Mouse (Mus musculus) limb, embryonic 11.5 days (tissue): ENCODE measurements at regions not wholly inside any gene's neighbourhood (a gene's known extent, or its start where the extent isn't known, plus 50 kb on each side); places are given as distances from the start of the nearest gene placed in this dataset.
A peak's percentile ranks its signal among the peaks of the same experiment; 100 is the strongest.

Experiments
- ATAC-seq: fragments of 200-750 bp; cut with Nextera tagmentation; 2 replicates; pipeline ENCODE4 v1.8.0; 2017; ENCODE audit warnings: low read depth; ENCODE audit not compliant: insufficient number of reproducible peaks, low FRiP score, low TSS enrichment
- DNase-seq: peaks from one replicate; pipeline ENCODE4 v3.0.0-alpha.2; 2015; ENCODE audit warnings: low spot score
- H3K27ac ChIP-seq: fragments of 300-500 bp; sonication (generic); replicated peaks from 2 replicates; pipeline ENCODE4 v1.5.1; 2014; ENCODE audit warnings: low read depth, mild to moderate bottlenecking, low read length
- H3K27me3 ChIP-seq: fragments of 300-500 bp; sonication (generic); 2 replicates; pipeline ENCODE4 v1.6.1; 2014; ENCODE audit warnings: mild to moderate bottlenecking, low read length, mixed read lengths; ENCODE audit not compliant: control insufficient read depth, insufficient read depth
- H3K36me3 ChIP-seq: fragments of 300-500 bp; sonication (generic); 2 replicates; pipeline ENCODE4 v1.6.1; 2014; ENCODE audit warnings: mild to moderate bottlenecking, low read length, moderate library complexity, mixed read lengths; ENCODE audit not compliant: control insufficient read depth, insufficient read depth
- H3K4me1 ChIP-seq: fragments of 300-500 bp; sonication (generic); 2 replicates; pipeline ENCODE4 v1.6.1; 2014; ENCODE audit warnings: low read length, mixed read lengths; ENCODE audit not compliant: control insufficient read depth, insufficient read depth
- H3K4me2 ChIP-seq: fragments of 300-500 bp; sonication (generic); 2 replicates; pipeline ENCODE4 v1.6.1; 2014; ENCODE audit warnings: low read depth, mild to moderate bottlenecking, moderate library complexity; ENCODE audit not compliant: severe bottlenecking
- H3K4me3 ChIP-seq: fragments of 300-500 bp; sonication (generic); 2 replicates; pipeline ENCODE4 v1.5.1; 2014; ENCODE audit warnings: low read depth, low read length
- H3K9ac ChIP-seq: fragments of 300-500 bp; sonication (generic); 2 replicates; pipeline ENCODE4 v1.6.1; 2014; ENCODE audit warnings: mild to moderate bottlenecking, low read length
- H3K9me3 ChIP-seq: fragments of 300-500 bp; sonication (generic); 2 replicates; pipeline ENCODE4 v1.6.1; 2016; ENCODE audit warnings: low read length; ENCODE audit not compliant: control insufficient read depth
- WGBS: fragments of 180-500 bp; shearing (Covaris S2); extraction: QIAGEN DNeasy Blood & Tissue Kit; methylation state at CpG from one replicate; pipeline ENCODE4 v1.1.7; 2014; 5-methylcytosine and 5-hydroxymethylcytosine counted together

DNA sequence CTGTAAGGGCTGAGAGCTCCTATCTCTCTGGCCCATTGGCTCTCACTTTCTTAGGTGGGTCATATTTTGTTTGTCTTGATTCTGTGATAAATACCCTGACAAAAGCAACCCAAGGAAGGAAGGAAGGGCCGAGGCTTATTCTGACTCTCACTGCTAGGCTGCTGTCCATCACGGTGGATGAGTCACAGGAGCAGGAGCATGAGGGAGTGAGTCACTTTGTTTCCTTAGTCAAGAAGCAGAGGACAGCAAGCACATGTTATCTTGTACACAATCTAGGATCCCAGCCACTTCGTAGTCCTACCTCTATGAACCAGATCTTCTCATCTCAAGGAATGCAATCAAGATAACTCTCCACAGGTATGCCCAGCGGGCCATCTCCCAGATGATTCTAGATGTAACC lies 69.9 kb downstream of the Atp6v1g3 start:
- no peaks in the 10 kb centered on the region for H3K9me3 ChIP-seq
- no peak for ATAC-seq
- no peaks in the 10 kb centered on the region; the same call in 1 of the 2 replicates for H3K4me1 ChIP-seq
- H3K27ac ChIP-seq: no peak overlapping the region
- no peak overlapping the region for H3K9ac ChIP-seq
- no peak overlapping the region for H3K4me3 ChIP-seq
- DNase-seq: no peak
- no peaks in the 10 kb centered on the region for H3K36me3 ChIP-seq
- WGBS: 90% methylated on average over 4 of the region's 4 CpGs
- H3K27me3 ChIP-seq: no peaks in the 10 kb centered on the region
- no peak overlapping the region for H3K4me2 ChIP-seq

DNA sequence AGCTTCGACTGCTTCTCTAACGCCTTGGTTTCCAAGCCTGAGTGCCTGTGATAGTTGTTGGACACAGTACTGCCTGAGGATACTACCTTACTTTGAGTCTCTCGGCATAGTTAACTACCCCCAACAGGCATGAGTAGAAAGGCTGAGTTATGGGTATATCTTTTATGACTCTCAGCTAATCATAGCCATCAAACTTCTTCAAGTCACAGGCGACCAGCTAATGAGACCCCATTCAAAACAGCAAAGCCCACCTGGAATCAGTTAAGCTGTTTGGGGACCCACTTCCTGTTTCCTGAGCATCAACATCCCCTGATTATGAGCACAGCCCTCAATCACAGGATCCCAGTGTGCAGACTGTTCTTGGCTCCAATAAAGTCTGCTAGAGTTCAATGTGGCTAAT lies 71.4 kb downstream of the Atp6v1g3 start:
- WGBS: 13% methylated on average over 4 of the region's 4 CpGs
- H3K9ac ChIP-seq: no peak overlapping the region
- H3K36me3 ChIP-seq: no peaks in the 10 kb centered on the region
- no peaks in the 10 kb centered on the region for H3K27me3 ChIP-seq
- no peak overlapping the region for H3K4me2 ChIP-seq
- H3K4me1 ChIP-seq: no peaks in the 10 kb centered on the region; the same call in 1 of the 2 replicates
- DNase-seq (peak; percentile 75), ATAC-seq (peak; percentile 86)
- no peaks in the 10 kb centered on the region for H3K9me3 ChIP-seq
- H3K4me3 ChIP-seq: no peak overlapping the region
- no peak overlapping the region for H3K27ac ChIP-seq

DNA sequence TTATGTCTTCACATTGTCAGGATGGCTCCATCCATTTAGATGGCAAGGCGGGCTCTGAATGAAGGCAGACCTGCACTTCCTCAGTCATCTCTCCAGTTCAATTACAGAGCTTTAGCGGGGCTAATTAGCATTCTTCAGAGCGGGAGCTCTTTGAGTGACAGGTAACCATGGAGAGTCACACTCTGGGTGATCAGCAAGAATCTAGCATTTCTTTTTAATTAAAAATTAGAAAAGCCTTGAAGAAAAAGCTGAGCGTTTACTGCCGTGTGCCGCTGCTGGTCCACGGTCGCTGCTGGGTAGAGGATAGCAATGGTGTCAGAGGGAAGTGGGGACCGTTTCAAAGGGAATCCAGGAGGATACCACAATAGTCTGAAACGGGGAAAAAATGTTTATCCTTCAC lies 72.5 kb downstream of the Atp6v1g3 start:
- H3K4me2 ChIP-seq: no peak overlapping the region
- DNase-seq: no peak
- no peaks in the 10 kb centered on the region for H3K27me3 ChIP-seq
- H3K36me3 ChIP-seq: no peaks in the 10 kb centered on the region
- ATAC-seq: no peak
- H3K9ac ChIP-seq: no peak overlapping the region
- no peaks in the 10 kb centered on the region for H3K9me3 ChIP-seq
- WGBS: 23% methylated on average over 10 of the region's 10 CpGs
- H3K4me3 ChIP-seq: no peak overlapping the region
- H3K27ac ChIP-seq: peak overlapping the region; percentile 24; the same call in 1 of the 2 replicates
- no peaks in the 10 kb centered on the region; the same call in 1 of the 2 replicates for H3K4me1 ChIP-seq

DNA sequence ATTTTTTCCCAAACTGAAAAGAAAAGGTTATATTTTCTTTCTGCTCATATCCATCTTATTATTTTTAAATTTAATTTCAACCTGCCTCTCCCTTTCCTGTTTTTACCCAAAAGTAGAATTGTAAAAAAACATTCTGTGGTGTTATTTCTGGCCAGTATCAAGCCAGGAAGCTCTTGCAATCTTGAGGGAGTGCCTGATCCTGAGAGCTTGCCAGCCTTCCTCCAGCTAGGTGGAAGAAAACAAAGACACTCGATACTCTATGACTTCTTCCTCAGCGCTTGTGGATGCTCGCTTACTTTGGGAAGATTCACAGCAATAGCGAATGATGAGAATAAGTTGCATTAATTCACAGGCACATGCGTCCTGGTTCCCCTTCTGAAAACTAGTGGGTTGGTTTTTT lies 73.4 kb downstream of the Atp6v1g3 start:
- WGBS: 77% methylated on average over 5 of the region's 5 CpGs

DNA sequence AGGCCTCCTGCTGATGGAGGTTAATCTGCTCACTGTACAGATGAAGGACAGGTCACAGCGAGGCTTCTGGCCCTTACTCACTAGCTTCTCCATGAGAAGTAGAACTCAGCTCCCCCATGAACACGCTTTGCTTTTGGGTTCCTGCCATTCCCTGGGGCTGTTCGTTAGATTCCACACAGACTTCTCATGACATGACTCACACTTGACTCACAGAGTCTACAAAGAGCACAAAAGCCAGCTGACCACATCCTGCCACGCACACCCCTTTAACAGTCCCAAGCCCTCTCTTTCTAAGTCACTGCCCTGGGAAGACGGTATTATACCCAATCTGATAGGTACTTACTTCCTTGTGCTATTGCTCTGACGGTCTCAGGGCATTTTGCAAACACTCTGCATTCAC lies 74.9 kb downstream of the Atp6v1g3 start:
- Histone ChIP-seq H3K36me3 (no peaks in the 10 kb centered on the region), H3K4me1 (no peaks in the 10 kb centered on the region; the same call in 1 of the 2 replicates), H3K4me2 (no peak overlapping the region), H3K27ac (no peak overlapping the region), H3K9ac (no peak overlapping the region), H3K27me3 (no peaks in the 10 kb centered on the region), H3K9me3 (no peaks in the 10 kb centered on the region), H3K4me3 (no peak overlapping the region)
- ATAC-seq: no peak
- no peak for DNase-seq
- WGBS: 64% methylated on average over 6 of the region's 6 CpGs

More for the DNA sequence above, 73.4 kb downstream of the Atp6v1g3 start:
- Histone ChIP-seq H3K4me2 (no peak overlapping the region), H3K4me3 (no peak overlapping the region), H3K36me3 (no peaks in the 10 kb centered on the region), H3K27me3 (no peaks in the 10 kb centered on the region), H3K27ac (no peak overlapping the region), H3K4me1 (no peaks in the 10 kb centered on the region; the same call in 1 of the 2 replicates), H3K9me3 (no peaks in the 10 kb centered on the region), H3K9ac (no peak overlapping the region)
- no peak for ATAC-seq
- no peak for DNase-seq

DNA sequence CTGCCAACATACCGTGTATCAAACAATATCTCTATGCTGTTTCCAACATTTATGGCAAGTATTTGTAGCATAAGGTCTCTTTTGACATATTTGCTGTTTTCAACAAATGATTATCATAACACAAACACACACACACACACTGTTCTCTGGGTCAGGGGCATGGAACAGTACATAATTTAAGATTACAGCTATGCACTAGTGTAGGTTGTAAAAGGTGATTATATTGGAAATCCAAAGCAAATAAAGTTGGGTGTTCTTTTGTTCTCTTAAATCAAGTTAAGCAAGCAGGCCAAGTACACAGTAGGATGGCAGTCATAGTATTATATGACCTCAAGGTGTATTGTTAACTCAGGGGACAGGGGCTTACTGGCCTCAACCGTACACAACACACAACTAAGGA lies 75.6 kb downstream of the Atp6v1g3 start:
- WGBS: 82% methylated on average over 2 of the region's 2 CpGs
- no peak overlapping the region for H3K9ac ChIP-seq
- no peak overlapping the region for H3K4me3 ChIP-seq
- DNase-seq (no peak), ATAC-seq (no peak)
- H3K4me1 ChIP-seq: no peaks in the 10 kb centered on the region; the same call in 1 of the 2 replicates
- H3K4me2 ChIP-seq: no peak overlapping the region
- no peaks in the 10 kb centered on the region for H3K36me3 ChIP-seq
- H3K9me3 ChIP-seq: no peaks in the 10 kb centered on the region
- H3K27me3 ChIP-seq: no peaks in the 10 kb centered on the region
- no peak overlapping the region for H3K27ac ChIP-seq

DNA sequence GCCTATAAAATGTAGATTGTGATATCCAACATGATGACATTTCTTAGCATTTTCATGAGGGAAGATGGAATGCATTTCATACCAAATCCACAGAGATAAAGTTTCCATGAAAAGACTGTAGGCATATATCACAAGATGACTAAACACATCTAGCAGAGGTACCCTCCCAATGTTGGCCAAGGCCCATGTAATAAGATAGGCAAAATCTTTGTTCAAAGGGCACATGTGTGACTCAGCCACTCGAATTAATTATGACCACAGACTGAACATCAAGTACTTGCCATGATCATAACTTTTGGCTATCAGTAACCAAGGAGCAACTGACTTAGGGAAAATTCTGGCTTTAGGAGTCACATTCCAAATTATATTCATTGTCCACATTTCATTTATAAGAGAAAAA lies 82.9 kb downstream of the Atp6v1g3 start:
- H3K27me3 ChIP-seq: no peaks in the 10 kb centered on the region
- H3K27ac ChIP-seq: no peak overlapping the region
- H3K4me2 ChIP-seq: no peak overlapping the region
- 80% methylated on average over 1 of the region's 1 CpGs for WGBS
- no peak for DNase-seq
- H3K36me3 ChIP-seq: no peaks in the 10 kb centered on the region
- no peaks in the 10 kb centered on the region for H3K9me3 ChIP-seq
- H3K4me3 ChIP-seq: no peak overlapping the region
- no peaks in the 10 kb centered on the region for H3K4me1 ChIP-seq
- no peak for ATAC-seq
- H3K9ac ChIP-seq: no peak overlapping the region

DNA sequence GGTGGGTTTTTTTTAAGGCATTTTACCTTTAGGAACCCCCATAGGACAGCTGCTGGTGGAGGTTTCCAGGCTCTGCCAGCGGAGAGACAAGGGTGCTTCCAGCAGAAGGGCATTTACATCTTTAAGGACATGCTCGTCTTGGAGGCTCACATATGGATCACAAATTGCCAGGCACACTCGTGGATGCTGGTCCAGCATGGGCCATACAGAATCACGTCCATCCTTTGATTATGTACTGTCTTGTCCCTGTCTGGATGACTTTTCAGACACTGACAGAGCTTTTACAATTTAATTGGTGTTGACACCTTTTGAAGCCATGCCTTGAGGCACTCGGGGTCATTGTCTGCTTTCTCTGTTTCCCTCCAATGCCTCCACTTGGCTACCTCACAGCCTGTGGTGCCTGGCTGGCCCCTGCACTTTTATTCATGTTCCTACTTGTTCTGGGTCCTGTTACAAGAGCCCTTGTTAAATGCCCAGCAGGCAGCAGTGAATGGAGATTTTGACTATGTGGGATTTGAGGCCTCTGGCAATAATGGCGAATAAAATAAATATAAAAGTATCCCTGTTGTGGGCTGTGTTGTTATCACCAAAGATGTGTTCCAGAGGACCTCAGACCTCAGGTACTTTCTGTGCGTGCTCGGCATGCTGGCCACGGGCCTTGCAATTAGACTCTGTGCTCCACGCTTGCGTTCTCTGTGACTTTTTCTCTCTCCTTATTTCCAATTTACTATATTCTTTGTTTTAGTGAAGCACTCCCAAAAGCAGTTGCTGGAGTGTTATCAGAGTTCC lies 89.3 kb downstream of the Atp6v1g3 start:
- no peak for DNase-seq
- Histone ChIP-seq H3K27ac (no peak overlapping the region), H3K4me3 (no peak overlapping the region), H3K27me3 (no peaks in the 10 kb centered on the region), H3K36me3 (no peaks in the 10 kb centered on the region), H3K9ac (no peak overlapping the region), H3K4me1 (no peaks in the 10 kb centered on the region), H3K9me3 (no peaks in the 10 kb centered on the region), H3K4me2 (no peak overlapping the region)
- 62% methylated on average over 11 of the region's 11 CpGs for WGBS
- no peak for ATAC-seq
